Mouse (Mus musculus): ENCODE results near the gene Magea8. TPM values are rescaled to one million over a fixed set of nuclear protein-coding genes. Genes with fewer than 3 reads are reported as not detected.
"Not testable (repeated sequence)": the region's sequence is repeated elsewhere in the genome, so short reads cannot be mapped to it uniquely, and the experiment has no call there.

Gene Magea8
- not detected in 2 replicates for polyA plus RNA-seq (2014; fragmentation: Nextera tagmentation; extraction: Ambion mirVana)

DNA sequence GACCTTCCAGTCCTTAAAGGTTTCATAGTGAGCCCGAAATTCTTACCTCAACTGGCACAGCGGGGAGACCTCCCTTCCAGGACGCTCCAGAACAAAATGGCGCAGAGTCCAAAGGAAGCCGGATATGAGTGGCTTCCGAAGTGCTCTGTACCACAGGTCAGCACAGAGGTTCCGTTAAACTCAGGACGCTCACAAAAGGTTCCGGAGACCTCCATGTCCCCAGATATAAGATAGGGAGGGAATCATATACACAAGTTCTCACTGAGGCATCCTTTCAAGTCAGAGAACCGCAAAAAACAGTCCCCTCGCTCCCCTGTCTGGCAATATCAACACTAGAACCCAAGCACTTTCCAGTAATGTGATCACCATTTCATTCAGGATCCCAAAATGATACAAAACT, at the start of gene Magea8:
Gene Magea8, minus strand, starts transcription at position 101 of the 400 bp plus-strand sequence.
- ATAC-seq (ENCODE audit: low FRiP score, low TSS enrichment); H3K4me3 ChIP-seq (replicated peaks; ENCODE audit: low read depth, low read length); H3K27me3 ChIP-seq (ENCODE audit: control insufficient read depth, insufficient read depth, low read length); H3K9ac ChIP-seq (replicated peaks; ENCODE audit: low read length); H3K4me2 ChIP-seq (ENCODE audit: low read length); H3K36me3 ChIP-seq (ENCODE audit: control insufficient read depth, insufficient read depth, low read length); DNase-seq; H3K9me3 ChIP-seq (ENCODE audit: control insufficient read depth, low read length); H3K27ac ChIP-seq (replicated peaks; ENCODE audit: low read depth, low read length); H3K4me1 ChIP-seq (ENCODE audit: control insufficient read depth, insufficient read depth, low read length): not testable (repeated sequence)
- 89% methylated on average over 11 of the region's 11 CpGs for WGBS

- H3K27ac ChIP-seq (replicated peaks; ENCODE audit: low read depth, low read length); H3K36me3 ChIP-seq (ENCODE audit: control insufficient read depth, insufficient read depth, low read length); H3K4me3 ChIP-seq (replicated peaks; ENCODE audit: low read depth, low read length); H3K27me3 ChIP-seq (ENCODE audit: control insufficient read depth, insufficient read depth, low read length); H3K4me1 ChIP-seq (ENCODE audit: control insufficient read depth, insufficient read depth, low read length); DNase-seq; H3K9ac ChIP-seq (replicated peaks; ENCODE audit: low read length); H3K4me2 ChIP-seq (ENCODE audit: low read length); H3K9me3 ChIP-seq (ENCODE audit: control insufficient read depth, low read length); ATAC-seq (ENCODE audit: low FRiP score, low TSS enrichment): not testable (repeated sequence)
- WGBS = 60% methylated on average over 1 of the region's 1 CpGs
Observed at GRCm38 (mm10) chrX:154949405-154949804, 46.2 kb downstream of the Magea8 start, which contains the start of gene Magea3. Gene Magea3, minus strand, starts transcription at chrX:154949505.

DNA sequence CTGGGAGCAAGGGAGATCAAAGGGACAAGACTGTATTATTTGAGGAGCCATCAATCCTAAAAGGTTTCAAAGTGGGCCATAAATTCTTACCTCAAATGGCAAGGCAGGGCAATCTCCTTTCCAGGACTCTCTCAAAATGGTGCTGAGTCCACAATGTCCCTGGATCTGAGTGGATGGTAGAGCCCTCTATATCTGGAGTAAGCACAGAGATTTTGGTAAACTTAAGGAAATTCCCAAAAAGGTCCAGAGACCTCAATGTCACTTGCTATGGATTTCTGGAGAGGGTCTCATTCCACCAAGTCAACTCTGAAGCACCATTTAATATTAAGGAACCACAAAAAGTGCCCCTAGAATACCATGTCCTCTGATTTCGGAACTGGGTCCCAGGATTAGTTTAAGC, 59.8 kb downstream of the Magea8 start, which contains the start of gene Magea6:
Gene Magea6, minus strand, starts transcription at position 101 of the 400 bp plus-strand sequence.
- H3K9ac ChIP-seq (replicated peaks; ENCODE audit: low read length); H3K36me3 ChIP-seq (ENCODE audit: control insufficient read depth, insufficient read depth, low read length); H3K27me3 ChIP-seq (ENCODE audit: control insufficient read depth, insufficient read depth, low read length); ATAC-seq (ENCODE audit: low FRiP score, low TSS enrichment); H3K4me2 ChIP-seq (ENCODE audit: low read length); H3K4me1 ChIP-seq (ENCODE audit: control insufficient read depth, insufficient read depth, low read length); DNase-seq; H3K27ac ChIP-seq (replicated peaks; ENCODE audit: low read depth, low read length); H3K9me3 ChIP-seq (ENCODE audit: control insufficient read depth, low read length); H3K4me3 ChIP-seq (replicated peaks; ENCODE audit: low read depth, low read length): not testable (repeated sequence)
- WGBS = 44% methylated on average over 1 of the region's 1 CpGs

Other genes starting within 250 kb of the Magea8 start
- not detected in 2 replicates for gene Cldn34b1, start 105.6 kb downstream of the Magea8 start, polyA plus RNA-seq (2014; fragmentation: Nextera tagmentation; extraction: Ambion mirVana)
- gene Magea6, start 59.9 kb downstream of the Magea8 start, polyA plus RNA-seq (2014; fragmentation: Nextera tagmentation; extraction: Ambion mirVana) = not detected in 2 replicates
- not detected in 2 replicates for gene Magea3, start 46.3 kb downstream of the Magea8 start, polyA plus RNA-seq (2014; fragmentation: Nextera tagmentation; extraction: Ambion mirVana)
- not detected in 2 replicates for gene Magea5, start 67.3 kb upstream of the Magea8 start, polyA plus RNA-seq (2014; fragmentation: Nextera tagmentation; extraction: Ambion mirVana)
- gene Magea1, start 93.9 kb upstream of the Magea8 start, polyA plus RNA-seq (2014; fragmentation: Nextera tagmentation; extraction: Ambion mirVana) = not detected in 2 replicates
- gene Magea2, start 97.8 kb upstream of the Magea8 start, polyA plus RNA-seq (2014; fragmentation: Nextera tagmentation; extraction: Ambion mirVana) = not detected in 2 replicates
- gene Cldn34b2, start 132.6 kb upstream of the Magea8 start, polyA plus RNA-seq (2014; fragmentation: Nextera tagmentation; extraction: Ambion mirVana) = not detected in 2 replicates
- 57.8 and 86.7 TPM in 2 replicates for gene Sat1, start 220.6 kb upstream of the Magea8 start, polyA plus RNA-seq (2014; fragmentation: Nextera tagmentation; extraction: Ambion mirVana)

All from midbrain, embryonic 14.5 days (tissue).